Mouse (Mus musculus) embryo, embryonic 10.5 days (tissue): ENCODE data around the gene Tmem204.

Source experiments
- DNase-seq: peaks from one replicate; pipeline ENCODE4 v3.0.0-alpha.2; 2015; ENCODE audit warnings: low spot score

Gene Tmem204

DNA sequence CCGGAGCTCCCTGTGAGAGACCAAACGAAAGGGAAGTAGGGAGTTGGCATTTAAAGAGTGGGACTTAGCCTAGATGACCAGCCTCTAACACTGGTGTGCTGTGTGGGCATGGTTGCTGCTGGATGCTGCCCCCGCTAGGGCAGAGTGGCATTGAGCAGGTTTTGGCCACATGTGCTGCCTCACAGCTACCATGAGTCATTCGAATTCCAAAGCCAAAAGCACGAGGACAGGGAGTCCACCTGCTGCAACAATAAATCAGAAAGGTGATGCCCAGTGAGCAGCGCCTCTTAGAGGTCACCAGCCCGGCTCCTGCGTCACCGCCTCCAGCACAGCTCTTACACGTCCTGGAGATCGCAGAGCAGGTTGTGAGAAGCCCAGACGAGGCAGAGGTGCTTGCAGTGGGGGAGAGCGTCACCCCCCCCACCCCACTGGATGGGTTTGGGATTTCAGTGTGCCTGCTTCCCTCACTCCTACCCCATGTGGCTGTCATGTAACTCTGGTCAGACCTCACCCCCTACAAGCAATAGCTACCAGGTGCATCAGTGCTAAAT lies 1.5 kb upstream of the Tmem204 start:
- DNase-seq: no peak

DNA sequence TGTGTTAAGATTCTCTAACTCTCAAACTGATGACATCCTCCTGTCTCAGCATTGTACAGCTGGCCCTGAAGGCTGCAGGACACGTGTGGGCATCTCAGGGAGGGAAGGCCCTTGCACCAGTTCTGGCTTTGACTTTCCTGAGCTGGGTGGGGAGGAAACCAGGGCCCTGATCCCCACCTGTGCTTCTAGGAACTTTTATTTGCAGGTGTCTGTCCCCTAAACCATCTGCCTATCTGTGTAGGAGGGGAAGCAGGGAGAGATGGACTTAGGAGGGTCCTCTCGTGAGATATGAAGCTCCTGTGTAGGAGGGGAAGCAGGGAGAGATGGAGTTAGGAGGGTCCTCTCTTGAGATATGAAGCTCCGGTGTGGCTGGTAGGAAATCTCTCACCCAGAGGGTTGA lies 504 bp downstream of the Tmem204 start:
- DNase-seq: no peak

DNA sequence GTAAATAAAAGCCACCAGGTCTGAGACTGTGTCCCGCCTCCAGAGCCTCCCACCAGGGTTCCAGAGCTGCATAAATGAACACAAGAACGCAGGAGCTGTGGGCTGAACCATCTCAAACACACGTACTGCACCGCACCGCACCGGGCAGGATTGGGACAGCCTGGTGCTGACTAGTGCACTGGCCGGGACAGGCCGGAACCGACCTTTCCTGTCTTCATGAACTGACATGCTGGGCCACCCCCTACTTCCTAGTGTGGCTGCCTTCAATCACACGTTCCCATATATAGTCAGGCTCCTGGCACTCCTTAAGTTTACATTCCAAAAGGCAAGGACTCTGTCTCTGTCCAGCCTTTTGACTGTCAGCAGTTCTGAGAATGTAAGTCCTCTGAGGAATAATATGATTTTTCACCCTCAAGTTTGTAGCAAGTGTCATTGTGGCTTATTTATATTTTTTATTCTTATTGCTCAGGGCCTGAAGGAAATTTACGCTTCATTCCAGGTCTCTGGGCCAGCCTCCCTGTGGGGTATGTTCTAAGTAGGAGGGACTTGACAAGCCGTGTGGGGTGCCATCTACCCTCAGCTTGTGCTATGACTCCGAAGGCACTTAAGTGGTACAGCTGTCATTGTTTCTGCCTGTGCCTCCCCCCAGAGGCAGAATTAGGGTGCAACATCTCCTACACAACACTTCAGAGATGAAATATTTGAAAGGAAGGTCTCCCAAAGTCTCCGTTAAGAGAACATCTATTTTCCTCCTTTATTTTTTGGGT lies 1.1 kb downstream of the Tmem204 start:
- DNase-seq: peak; percentile 19

DNA sequence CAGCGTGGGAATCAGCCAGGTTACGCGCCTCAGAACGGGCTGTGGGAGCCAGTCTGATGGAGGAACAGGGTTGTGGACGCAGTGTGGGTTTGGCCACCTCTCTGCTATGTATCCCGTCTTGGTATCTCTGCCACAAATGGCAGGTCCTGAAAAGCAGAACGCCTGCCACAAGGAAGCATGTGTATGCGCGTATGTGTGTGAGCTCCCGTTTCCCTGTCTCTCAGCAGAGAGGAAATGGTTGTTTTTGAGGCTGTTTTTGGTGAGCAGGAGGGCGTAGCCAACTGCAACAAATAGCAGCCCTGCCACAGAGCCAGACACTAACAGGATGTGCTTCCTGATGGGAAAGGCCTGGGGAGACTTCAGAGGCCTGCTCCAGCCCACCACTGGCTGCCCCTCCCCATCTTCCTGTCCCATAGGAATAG lies 2.4 kb downstream of the Tmem204 start:
- DNase-seq: peak; percentile 22

DNA sequence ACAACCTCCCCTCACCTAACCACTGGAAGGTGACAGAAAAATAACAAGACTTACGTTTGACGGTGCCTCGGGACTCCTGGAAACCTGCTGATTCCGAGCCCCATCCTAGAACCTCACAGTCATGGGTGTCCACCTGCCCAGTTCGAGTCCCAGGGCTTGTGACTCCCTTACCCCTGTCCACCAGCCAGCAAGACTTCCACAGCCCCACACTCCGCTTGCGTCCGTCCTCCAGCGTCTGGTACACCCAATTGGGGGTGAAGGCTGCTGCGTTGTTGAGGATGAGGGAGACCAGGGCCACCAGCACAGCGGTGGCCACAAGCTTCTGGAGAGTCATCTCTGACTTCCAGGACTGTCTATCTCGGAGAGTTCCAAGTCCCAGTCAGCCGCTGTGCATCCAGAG lies 3.2 kb downstream of the Tmem204 start:
- DNase-seq: no peak

DNA sequence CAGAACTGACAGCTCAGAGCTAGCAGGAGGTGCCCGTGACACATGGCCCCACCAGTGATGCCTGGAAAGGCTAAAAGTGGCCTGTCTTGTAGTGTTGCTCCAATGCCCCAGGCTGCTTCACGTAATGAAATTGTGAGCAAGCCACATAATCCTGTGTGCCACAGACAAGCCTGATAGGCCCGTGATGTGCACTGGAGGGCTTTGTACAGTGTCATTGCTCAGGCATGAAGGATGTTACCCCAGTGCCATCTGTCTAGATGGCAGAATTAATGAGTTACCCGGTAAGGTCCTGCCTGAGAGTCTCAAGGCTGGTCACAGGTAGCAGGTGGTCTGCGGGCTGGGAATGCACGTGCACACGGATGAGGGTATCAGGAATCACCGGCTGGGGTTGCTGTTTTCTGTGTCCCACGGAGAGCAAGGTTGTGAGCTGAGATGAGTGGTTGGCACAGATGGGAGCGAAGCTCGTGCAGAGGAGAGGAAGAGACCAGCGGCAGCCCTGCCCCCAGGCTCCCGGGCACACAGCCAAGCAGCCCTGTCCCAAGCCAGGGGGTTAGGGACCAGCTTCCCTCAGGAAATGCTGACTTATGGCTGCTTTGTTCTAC lies 5.5 kb downstream of the Tmem204 start:
- DNase-seq: no peak

DNA sequence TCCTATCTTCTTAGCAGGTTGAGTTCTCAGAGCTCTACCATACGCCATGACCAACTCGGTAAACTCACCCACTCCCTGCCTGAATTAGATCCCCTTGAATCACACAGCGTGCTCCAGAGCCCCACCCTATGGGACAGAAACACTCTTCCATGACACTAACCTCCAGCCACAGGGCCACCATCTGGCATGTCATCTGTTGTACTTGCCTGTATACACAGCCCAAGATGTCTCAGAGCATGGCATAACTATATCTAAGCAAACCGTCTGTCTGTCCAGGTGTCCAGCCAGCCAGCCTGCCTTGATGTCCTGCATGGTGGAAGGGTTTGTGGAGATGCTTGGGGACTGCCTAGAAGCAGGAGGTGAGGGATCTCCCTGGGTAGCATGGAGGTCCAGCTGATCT lies 6.5 kb downstream of the Tmem204 start:
- DNase-seq: no peak

DNA sequence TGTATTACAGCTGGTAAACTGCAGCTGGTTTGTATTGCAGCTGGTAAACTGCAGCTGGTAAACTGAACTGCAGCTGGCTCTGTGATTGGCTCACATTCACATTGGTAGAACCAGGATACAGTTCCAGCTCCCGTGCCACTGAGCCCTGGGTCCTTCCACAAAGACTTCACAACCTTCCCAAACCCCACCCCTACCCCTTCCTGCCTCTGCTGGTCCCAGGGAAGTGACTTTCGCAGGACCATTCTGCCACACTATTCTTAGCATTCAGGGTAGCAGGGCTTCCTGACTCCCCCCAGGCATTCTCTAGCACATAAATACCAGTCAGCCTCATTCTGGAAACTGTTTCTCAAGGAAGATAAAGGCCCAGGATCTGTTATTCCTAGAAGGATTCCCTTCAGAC lies 14.7 kb downstream of the Tmem204 start:
- DNase-seq: no peak

DNA sequence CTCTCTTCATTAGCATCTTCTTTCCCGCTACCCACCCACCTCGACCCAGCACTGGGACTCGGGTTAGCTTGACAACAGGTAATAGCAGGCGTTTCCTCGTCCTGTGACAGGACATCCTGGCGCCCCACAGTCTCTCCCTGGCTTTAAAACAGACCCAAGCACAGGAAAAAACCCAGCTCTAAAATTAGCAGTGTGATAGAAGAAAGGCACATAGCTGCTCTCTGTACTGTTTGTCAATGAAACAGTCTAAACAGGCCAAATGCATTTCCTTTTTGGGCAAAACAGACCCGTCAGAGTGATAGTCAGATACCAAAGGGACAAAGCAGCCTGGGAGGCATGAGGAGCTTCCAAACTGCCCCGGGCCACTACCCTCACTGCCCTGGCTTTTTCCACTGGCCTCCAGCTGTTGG lies 15.9 kb downstream of the Tmem204 start:
- no peak for DNase-seq

DNA sequence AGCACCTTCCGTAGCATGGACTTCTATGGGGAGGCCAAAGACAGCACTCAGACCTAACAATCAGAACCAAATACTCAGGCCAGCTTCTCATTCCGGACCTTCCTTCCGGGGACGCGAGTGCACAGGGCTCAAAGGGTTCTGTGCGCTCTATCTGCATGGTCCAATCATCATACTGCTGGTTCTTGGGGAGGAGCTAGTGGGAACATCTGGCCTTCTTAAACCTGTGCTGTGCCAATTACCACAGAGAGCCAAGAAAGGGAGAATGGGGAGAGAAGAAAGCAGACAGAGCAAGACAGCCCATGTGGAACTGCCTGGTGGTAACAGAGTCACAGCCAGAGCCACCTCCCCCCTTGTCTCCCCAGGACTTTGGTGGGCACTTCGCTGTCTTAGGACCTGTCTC lies 16.8 kb downstream of the Tmem204 start:
- no peak for DNase-seq

DNA sequence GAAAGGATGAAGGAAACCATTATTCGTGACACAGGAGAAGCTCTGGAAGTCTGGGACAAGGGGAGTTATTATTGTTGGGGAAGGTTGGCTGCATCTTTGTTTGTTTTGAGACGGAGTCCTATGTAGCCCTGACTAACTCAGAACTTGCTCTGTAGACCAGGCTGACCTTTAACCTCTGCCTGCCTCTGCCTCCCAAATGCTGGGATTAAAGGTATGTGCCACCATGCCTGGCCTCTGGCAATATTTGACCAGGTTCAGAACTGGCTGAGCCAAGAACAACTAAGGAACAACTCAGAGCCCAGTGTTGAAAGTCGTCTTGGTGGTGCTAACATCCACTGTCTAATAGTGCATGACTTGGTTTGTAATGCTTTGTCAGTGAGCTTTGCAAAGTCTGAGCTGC lies 18.2 kb downstream of the Tmem204 start:
- no peak for DNase-seq

DNA sequence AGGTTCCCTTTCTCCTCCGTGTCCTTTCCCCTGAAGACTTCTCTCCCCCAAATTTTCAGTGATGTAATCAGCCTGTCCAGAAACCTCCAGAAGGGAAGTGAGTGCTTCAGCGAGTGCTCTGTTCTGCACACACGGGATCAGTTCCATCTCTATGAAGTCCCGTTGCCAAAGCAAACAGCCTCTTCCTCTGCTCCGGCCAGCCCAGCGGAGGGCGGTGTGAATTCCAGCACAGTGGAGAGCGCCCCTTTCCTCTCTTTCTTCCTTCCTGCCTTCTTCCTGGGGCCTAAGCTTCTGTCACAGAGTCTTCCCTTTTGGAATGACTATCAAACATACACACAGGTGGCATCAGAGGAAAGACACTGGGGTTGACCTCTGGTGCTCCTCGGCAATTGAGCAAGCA lies 19.0 kb downstream of the Tmem204 start:
- DNase-seq: no peak

DNA sequence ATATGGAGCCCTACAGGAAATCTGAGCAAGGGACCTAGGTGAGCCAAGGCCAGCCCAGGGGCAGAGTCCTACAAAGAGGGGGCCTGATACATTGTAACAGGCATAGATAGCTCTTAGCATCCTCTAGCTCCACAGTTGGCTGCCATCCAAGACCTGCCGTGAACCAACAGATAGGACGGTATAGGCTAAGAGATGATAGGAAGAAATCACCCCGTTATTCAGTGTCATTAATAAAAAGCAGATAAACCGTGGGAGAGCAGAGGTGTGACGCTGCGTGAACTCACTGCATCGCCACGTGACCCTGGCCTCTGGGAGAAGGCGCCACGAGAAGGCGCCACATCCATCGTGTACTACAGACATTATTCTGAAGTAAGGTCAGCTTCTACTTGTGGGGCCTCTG lies 19.5 kb downstream of the Tmem204 start:
- no peak for DNase-seq

DNA sequence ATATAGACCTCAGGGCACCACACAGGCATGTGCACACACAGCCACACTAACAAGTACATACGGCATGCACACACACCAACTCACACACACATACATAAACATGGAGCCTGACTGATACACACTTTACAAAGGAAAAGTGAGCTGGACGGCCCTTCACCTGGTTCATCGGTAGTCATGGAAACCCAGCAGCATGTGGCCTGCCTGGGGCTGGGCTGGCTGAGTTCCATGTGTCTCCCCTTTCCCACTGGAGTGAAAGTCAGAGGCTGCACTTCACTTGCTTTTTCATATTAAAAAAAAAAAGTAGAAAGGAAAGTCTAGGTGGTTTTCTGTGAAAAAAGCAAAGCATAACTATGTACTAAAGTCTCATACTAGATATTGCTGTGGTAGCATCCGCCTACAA lies 20.1 kb downstream of the Tmem204 start:
- DNase-seq: no peak

DNA sequence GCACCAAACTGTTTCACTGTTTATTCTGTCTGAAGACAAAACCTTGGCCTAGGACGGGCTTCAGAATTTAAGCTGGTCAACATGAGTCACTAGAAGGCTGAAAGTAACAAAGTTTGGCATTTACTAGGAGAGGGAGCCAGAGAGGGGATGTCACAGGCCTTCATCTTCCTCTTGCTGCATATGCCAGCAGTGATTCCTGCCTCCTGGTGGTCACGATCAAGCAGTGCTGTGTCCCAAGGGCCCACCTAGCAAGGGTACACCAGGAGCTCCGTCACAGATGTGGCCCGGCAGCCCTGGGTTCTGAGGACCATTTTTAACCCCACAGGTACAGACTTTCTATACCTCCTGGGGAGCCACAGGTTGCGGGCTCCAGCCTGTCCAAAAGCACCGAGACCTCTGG lies 26.4 kb downstream of the Tmem204 start:
- DNase-seq: no peak

DNA sequence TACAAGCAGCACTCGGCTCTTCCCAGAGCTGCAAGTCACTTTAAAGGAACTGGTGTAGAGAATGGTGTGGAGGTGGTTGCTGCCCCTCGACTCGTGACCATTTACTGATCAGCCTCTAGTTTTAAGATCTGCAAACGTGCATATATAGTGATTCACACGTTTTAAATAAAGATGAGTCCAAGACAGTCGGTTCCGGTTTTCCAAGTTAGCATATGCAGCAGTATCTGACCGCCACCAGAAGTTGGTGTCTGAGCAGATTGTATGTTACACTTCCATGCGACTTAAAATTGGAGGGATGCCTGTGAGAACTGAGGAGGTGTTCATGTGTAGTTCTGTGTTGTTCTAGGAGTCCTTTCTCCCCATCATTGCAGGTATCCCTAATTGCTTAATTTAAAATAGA lies 30.1 kb downstream of the Tmem204 start:
- DNase-seq: no peak

DNA sequence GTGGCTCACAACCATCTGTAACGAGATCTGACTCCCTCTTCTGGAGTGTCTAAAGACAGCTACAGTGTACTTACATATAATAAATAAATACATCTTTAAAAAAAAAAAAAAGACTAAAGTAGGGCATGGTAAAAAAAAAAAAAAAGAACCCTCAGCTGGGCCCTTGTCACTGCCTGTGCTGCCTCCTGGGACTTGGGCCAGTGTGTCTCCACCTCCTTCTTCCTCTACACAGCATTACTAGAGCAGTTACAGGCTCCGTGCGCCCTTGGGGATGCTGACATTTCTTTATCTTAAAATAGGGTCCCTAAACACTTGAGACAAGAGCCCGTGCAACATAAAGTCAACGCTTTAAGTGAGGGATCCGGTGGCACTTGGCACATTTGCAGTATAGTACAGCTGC lies 36.2 kb downstream of the Tmem204 start:
- no peak for DNase-seq

DNA sequence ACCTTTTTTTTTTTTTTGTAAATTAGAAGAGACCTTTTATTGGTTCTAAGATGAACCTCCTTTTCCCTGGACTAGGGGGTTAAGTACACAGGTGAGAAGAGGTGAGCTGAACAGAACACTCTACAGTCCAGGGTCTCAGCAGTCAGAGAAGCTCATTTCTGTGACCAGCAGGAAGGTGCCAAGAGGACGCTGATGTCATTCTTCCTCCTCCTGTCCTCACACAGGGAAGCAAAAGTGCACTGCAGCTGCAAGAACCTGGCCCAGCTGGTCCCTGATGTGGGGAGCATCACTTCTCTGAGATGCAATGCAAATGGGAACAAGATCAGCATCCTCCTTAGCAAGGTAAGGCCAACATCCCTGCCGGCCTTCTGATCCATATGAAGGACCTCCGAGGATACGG lies 38.1 kb downstream of the Tmem204 start:
- DNase-seq: no peak

DNA sequence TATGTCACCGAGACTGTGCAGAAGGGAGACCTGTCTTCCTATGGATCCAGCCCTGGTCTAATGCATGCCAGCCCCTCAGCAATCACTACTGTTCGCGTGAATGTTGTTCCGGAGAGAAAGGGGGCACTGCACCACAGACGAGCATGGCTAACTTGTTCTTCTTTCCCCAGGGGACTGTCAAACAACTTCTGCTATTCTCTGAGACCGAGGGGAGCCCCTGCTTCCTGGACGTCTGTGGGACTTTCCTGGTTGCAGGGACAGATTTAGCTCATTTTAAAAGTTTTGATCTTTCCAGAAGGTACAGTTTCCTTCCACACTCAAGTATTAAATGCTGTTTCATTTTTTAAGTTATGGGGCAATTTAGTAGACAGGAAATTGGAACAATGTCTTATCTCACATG lies 38.5 kb downstream of the Tmem204 start:
- no peak for DNase-seq

DNA sequence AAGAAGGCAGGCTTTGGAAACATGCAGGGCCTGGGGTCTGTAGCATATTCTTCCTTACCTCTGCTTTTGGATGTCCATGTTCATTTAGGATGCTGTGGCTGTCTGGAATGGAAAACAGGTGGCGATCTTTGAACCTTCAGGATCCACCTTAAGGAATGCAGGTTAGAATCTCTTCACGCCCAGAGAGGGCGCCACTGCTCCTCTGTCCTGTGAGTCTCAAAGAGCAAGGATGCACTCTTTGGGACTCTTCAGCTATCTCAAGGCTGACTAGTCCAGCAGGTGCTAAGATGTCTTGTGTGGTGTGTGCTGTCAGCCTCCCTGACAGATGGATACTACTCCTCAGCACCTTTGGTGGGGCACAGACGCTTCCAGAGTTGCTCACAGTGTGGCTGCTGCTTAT lies 47.2 kb downstream of the Tmem204 start:
- DNase-seq: peak; percentile 27

DNA sequence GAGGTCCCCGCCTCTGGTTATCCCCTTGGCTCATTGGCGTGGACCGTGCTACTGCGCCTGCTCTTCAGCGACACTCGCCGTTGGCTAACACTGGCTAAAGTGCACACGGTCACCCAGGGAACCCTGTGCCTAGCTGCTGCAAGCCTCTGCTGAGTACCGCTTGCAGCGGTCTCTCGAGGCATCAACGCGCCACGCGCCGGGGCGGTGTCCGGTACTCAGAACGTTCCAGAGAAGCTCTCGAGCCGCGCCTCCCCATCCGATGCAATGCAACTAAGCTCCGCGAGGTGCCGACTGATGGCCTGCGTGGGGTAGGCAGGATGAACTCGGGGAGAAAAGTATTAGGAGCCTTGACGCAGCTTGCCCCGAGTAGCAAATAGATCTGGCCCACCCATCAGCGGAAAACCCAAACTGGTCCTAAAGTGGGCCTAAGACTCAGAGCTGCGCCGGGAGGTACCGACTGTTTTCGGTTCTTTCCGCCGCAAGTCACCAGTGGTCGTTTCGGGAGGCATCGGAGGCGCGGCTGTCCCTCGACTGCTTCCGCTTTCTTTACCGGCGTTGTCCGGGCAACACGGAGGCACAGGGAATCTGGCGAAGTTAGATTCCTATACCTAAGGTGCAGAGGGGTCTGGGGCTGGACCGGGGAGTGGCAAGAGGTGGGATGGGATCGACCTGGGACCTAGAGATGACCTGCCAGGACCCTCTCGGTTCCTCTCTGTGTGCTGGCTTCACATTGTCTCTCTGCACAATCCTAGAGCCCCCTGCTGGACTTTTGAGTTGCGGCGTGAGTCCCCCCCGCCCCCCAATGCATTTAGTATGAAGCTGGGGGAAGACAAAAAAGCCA lies 66.9 kb downstream of the Tmem204 start:
- peak; percentile 74 for DNase-seq

DNA sequence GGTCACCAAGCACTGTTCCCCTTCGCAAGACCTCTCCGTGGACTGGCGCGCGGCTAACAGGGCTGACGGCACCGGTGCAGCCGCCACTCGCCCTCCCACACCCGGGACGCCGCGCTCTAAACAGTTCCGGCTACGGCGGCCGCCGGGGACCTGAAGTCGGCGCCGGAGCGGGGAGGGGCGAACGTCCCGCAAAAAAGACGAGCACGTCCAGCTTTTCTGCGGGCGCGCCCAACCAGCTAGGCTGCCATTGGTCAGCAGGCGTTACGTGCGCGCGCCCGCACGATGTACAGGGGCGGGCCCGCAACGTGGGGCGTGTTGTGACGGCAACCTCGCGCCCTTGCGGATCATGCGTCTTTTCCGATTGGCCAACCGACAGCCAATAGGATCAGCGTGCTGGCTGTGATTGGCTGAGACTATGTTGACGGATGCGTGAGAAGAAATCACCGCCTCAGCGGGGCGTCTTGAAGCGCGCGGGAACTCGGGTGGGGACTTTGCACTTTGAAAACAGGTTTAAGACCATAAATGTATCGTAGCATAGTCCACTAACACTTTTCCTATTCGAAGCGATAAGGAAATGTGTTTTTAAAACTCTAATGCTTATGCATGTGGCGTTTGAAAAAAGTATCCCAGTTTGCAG lies 67.6 kb downstream of the Tmem204 start, which contains the start of the genes Cramp1l and Ift140:
Cramp1l (minus strand) TSS at position 134 of the 637 bp plus-strand sequence.
Ift140 (plus strand) TSS at position 431 of the 637 bp plus-strand sequence.
- peak; percentile 99 for DNase-seq
